Mouse (Mus musculus) left cerebral cortex, postnatal 25 days (tissue): ENCODE measurements around the gene Hipk2. TPM values are rescaled to one million over a fixed set of nuclear protein-coding genes. Genes with fewer than 3 reads are reported as not detected.

ENCODE experiments used
- DNase-seq, 2 experiments: peaks; one replicate each; pipeline ENCODE4 v3.0.0; 2022; ENCODE audit warnings: low spot score in 2 of 2, mixed read lengths in 1 of 2
- intact Hi-C: fragments of 180-260 bp; cut with DNase I; formaldehyde crosslinking; loops from one replicate; pipeline ENCODE4 v1.15.1; 2025
- total RNA-seq, 2 experiments: library from RNA; stranded (reverse); gene quantifications; 2 replicates each; pipeline ENCODE4 v1.2.3; 2021

Gene Hipk2
- total RNA-seq, 2 experiments from 2014 or later = 48.8 to 59.7 TPM

DNA sequence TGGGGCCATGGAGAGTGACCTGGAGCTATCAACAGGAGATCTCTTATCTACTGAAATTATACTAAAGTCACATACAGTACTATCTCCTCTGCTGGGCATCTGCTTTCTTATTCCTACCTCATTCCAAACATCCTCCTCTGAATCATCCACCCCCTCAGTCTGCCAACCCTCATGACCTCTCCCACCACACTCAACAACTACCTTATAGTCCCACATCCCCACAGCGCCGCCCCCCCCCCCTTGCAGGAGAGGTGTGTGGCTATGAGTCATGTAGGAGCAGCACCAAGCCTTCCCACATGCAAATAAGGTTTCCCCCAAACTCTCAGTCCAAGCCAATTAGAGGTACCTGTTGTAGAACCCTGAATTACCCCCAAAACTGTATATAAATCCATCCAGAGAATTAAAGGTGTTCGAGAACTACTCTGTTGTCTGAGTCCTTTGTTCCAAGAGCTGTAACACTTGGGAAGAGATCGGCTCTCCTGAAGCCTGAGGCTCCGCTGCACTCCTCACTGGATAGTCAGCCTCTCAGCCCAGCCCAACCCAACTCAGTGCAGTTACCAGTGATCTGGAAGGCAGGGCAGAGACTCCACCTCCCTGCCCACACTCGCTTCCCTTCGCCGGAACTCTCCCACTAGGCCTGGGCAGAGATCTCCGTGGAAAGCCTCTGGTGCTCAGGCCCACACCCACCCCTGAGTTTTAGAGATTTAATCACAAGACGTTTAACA, 66.4 kb downstream of the Hipk2 start:
- DNase-seq = no peak
- intact Hi-C loops = no loop called here

DNA sequence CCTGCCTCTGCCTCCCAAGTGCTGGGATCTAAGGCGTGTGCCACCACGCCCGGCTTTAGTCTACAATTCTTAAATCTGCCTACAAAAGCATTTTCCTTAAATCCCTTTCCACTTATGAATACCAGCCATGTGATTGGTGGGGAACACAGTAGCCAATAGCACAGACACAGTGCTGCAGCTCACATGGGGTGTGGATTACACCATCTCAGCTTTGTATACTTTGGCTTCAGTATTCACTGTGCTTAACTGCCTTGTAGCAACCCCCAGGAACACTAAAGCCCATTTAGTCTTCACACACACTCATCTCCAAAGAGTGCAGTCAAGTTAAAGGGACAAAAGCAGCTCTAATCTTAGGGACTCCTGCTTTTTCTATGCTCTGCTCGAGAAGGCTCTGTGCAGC, 67.6 kb downstream of the Hipk2 start:
- DNase-seq = no peak
- intact Hi-C loops = no loop called here

DNA sequence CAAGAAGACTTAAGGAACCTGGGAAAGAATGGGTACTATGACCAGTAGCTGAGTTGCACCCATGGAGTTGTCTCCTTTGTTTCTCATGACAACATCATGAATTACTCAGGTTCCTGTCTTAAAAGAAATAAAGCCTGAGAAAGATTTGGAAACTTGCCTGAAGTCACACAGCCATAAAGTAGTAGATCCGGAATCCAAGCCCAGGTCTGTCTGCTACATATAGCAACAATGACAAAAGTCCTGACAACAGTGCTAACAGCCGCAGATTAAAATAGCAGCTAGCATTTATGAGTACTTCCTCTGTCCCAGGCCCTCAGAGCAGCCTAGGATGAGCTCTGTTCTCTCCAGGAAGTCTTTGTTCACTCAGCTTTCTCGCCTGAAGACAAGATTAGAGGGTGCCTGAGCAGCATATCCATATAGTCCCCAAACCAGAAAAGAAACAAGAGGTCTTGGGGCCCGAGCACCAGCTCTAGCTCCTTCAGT, 69.0 kb downstream of the Hipk2 start:
- intact Hi-C loops = no loop called here
- DNase-seq = no peak

DNA sequence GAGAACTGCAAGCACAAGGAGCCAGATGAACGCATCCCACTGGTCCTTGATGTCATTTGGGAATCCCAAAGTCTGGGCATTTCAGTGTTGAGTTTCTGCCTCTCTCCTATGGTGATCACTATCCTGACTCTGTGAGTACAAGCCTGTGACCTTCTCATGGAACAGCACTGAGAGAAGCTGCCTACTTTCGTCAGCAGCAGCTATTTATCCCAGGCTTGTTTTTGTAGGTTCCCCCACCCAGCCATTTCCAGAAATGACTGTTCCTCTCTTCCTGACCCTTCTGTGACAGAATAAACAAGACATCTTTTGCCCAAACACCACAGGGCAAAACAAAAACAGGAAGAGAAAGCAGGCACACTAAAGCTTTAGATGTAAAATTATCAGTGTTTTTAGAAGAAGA, 70.4 kb downstream of the Hipk2 start:
- DNase-seq = no peak
- intact Hi-C loops = no loop called here

DNA sequence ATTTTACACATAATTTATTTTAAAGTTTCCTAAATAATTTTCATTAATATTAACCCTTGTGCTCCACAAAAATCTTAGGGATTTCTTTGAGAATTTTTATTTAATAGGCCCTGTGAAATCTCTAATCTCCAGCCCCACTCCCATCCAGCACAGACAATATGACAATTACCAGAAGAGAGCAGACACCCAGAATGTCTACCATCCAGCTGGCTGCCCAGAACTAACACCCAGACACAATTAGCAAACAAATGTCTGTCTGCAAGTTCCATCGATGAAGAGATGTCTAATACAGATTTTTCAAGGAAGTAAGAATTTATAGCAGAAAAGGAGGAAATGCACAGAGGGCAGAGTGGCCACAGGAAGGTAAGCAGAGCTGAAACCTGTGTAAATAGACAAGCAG, 74.7 kb downstream of the Hipk2 start:
- no peak for DNase-seq
- intact Hi-C loops = no loop called here

DNA sequence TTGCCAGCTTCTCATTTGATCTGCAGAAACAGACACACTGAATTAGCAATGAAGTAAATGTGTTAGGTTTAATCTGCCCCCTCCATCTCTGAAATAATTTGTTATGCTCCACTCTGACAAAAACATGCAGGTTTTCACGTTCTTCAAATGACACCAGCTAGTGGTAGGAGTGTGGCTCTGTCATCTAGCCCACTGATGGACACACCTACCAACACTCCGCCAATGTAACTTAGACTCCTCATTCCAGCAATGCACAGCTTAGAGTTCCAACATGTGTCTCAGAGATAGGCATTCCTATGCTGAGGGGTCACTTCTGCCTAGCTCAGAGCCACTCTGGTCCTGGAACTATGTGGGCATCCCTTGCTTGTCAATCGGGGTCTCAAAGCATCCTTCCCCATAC, 78.4 kb downstream of the Hipk2 start:
- intact Hi-C loops = no loop called here
- peak in 1 of 2 experiments; percentile 24 for DNase-seq

DNA sequence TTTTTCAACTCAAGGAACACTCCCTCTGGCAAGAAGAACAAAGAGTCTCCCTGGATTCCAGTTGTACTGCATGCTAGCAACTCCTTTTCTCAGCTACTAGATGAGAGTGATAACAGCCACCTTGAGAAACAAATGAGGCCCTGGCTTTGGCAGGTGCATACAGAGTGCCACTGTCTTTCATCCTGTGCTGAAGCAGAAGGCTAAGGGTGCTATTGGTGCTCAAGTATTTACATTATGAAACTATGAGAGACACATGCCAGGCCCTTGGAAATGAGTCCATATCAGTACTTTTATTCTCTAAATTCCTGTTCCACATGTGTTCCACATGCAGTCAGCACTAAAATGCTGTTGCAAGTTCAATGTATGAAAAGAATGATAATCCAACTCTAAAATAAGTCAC, 79.0 kb downstream of the Hipk2 start:
- intact Hi-C loops = no loop called here
- no peak for DNase-seq

DNA sequence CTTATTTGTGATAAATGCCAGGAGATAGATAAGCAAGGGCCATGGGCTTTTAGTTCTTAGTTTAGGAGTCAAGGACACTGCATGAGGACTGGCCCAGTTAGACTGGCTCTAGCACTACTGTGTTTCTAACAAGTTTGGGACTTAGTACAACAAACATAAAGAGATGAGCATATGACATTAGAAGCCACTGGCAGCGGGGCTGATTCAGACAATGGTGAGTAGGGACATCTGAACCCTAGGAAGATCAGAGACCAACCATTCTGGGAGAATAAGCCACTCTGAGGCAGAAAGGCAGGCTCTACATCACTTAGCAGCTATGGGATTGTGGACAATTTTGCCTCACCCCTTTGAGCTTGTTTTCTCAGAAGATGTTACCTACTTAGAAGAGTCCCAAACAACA, 79.6 kb downstream of the Hipk2 start:
- DNase-seq = no peak
- intact Hi-C loops = no loop called here

DNA sequence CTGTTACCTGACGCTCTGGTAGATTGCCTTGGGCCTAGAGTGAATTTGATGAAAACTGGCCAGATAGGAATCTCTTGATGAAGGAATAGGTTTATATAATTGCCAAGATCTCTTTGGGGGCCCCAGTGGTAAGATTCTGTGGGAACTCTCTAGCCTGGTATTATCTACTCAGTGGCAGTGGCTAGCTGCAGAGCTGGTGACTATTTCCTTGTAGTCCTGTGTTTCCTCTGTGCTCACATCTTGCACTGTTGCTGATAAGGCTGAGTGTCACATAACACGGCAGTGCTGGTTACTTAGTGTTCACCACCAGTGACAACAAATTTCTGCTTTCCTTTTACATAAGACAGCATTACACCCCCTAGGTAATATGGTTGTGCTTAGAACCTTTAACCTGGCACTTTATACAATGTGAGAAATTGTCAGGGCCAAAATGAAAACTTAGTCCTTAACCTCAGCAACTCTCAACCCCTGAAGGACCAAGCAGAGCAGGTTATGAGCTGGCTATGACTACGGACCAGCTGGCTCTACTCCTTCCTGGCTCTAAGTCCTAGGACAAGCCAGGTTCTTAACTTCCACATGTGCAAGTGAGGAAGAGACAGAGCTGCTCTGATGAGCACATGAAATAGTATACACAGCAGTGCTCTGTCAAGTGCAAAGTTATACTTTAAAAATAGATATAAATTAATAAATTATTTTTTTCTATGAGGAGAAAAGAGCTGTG, 80.7 kb downstream of the Hipk2 start:
- intact Hi-C loops = no loop called here
- no peak for DNase-seq

DNA sequence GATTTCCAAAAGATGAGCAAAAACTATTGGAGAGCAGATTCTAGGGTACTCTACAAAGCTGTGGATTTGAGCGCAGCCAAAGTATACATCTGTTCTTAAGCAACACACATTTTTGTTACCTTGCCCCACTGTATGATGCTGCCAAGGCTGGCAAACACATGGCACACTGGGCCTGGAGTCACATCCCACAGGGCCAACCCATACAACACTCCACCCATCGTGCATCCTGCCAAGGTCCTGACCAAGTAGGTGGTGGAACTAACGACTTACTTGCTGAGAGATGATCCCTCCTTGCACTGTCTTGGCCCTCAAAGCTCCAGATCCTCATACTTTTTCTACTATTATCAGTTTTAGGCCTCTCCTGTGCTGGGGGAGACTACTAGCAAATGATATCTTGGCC, 83.0 kb downstream of the Hipk2 start:
- no peak for DNase-seq
- intact Hi-C loops = no loop called here

DNA sequence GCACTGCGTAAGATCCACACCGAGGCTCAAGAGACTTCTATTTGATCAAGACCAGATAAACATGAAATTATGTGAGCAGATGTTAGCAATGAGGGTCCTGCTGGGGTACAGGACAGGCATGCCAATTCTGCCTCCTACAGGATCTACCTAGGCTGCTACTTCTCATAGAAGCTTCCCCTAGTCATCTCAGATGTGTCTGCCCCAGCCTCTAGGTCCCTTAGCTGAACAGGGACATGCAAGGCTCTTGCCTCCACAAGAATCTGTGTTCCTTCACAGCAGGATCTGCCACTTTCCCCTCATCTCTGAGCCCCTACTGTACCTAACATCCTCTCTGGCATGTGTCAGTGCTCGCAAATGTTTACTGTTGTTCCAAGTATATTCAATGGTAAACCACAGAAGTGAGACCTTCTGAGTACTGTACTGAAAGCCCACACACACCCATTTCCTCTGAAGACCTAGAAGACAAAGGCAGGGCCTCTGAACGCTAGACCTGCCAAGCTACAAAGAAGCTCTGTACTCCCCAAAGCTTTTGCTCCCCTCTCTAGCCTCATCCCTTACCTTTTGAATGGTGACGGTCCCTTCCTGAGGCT, 86.6 kb downstream of the Hipk2 start:
- intact Hi-C loops = loop anchor here (5.0 kb wide), 1 partner anchor 278 kb away; no protein-coding TSS in a partner anchor
- no peak for DNase-seq

DNA sequence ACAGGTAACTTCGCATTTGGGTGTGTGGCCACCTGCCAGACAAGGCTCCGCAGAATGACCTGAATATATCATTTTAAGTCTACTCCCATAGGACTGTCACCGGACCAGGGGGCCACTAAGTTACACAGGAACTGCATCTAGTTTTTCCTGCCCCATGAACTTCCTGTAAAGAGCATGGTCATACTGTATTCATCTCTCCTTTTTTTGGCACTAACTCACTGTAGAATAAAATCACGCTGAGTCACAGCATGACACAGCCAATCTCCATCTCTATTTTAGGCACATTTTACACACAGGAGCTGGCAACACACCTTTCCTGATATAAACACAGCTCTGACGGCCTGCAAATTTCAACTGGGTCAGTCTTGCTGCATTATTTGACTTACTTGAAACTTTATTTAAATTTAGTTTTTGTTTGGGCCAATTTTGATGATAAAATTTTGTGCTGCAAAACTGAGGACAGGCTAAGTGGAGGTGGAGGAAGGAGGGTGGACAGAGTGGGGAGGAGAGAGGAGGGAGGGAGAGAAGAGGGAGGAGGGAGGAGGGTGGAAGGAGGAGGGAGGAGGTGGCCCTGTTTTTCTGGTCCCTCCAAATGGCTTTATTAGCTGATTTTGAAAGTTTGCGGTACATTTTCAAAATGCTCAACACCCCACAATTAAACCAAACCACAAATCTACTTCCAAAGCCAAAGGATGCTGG, 88.0 kb downstream of the Hipk2 start:
- intact Hi-C loops = loop anchor here (5.0 kb wide), 1 partner anchor 279 kb away; no protein-coding TSS in a partner anchor
- DNase-seq = peak; percentile 33 to 81

DNA sequence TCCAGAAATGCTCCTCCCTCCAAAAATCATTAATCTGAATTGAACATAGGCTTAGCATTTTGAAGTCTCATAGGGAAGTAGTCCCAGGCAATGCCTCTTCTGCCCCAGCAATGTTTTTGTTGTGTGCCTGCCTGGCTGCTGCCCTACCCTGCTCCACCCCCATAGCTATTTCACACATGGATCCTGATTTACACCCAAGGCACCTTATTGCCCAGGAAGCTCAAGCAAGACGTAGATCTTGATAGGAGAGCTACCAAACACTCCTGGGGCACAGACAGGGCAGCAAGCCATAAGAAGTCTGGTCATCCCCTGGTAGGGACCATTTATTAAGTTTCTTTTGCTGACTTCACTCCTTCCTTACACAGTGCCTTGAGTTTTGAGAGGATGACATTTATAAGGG, 88.8 kb downstream of the Hipk2 start:
- no peak for DNase-seq
- intact Hi-C loops = loop anchor here (5.0 kb wide), 1 partner anchor 280 kb away; no protein-coding TSS in a partner anchor

DNA sequence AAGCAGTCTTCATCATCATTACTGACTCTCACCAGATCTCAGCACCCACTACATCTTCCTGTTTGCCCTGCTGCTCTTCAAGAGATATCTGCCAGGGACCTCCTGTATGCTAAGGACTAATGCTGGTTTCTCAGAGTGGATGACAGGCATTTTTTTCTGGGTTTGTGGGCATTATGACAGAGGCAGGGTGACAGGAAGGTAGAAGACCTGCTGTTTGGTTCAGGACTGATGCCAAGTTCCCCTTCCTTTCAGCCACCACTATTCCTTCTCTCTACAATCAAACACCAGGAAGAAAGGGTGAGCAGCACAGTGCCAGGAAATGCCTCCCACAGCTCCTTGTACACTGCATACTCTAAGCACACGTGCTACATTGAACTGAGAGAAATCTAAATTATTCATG, 90.2 kb downstream of the Hipk2 start:
- intact Hi-C loops = loop anchor here (5.0 kb wide), 1 partner anchor 282 kb away; no protein-coding TSS in a partner anchor
- DNase-seq = peak in 1 of 2 experiments; percentile 29

DNA sequence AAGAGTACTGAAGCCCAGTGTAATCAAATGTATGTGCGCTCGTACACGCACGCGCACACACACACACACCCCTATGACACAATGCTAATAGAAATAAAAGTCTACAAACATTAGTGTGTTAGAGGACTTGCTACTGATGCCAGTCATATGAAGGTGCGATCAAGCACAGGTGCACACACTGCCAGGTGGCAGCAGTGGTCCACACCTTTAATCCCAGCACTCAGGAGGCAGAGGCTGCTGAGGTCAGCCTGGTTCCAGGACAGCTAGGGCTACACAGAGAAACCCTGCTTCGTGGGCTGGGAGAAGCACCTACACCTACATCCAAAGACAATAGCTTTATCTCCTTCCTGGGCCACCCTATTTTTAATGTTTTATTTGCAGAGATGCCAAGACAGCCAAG, 96.6 kb downstream of the Hipk2 start:
- no peak for DNase-seq
- intact Hi-C loops = no loop called here

DNA sequence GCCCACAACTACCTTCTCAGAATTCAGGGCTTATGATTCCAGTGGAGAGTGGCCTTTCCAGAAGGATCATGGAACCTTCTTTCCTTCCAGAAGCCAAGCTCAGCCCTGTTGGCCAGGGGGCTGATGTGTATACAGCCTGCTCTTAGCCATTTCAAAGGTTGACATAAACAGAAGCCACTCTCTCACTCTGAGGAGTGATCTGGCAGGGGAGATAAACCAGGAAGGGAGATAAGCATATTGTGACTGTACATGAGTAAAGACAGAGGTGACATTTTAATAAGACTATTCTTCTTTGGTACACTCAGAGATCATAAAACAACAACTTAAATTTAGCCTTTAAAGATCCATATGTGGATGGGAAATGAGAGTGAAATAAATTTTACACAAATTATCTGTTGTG, 97.1 kb downstream of the Hipk2 start:
- DNase-seq = no peak
- intact Hi-C loops = no loop called here

DNA sequence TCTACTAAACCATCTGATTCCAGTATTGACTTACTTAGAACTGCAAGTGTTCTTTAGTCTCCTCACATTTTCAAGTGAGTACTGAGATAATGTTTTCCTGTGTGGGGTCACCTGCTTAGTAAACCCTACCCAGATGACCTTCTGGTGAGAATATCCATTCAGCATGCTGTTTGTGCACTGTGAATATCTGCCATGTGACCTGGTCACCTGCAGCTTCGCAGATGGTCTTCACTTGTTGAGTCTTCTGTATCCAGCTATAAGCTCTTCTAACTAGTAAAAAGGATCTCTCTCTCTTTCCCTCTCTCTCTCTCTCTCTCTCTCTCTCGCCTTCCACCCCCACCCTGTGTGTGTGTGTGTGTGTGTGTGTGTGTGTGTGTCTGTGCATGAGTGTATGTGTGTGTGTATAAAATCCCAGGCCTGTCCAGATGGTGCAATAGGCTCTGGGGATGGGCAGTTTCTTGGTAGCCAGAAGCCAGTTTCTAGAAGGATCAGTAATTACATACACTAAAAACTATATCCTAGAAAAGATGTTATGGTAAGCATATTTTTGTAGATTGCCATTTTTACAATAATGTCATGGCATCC, 99.9 kb downstream of the Hipk2 start:
- intact Hi-C loops = no loop called here
- no peak for DNase-seq

DNA sequence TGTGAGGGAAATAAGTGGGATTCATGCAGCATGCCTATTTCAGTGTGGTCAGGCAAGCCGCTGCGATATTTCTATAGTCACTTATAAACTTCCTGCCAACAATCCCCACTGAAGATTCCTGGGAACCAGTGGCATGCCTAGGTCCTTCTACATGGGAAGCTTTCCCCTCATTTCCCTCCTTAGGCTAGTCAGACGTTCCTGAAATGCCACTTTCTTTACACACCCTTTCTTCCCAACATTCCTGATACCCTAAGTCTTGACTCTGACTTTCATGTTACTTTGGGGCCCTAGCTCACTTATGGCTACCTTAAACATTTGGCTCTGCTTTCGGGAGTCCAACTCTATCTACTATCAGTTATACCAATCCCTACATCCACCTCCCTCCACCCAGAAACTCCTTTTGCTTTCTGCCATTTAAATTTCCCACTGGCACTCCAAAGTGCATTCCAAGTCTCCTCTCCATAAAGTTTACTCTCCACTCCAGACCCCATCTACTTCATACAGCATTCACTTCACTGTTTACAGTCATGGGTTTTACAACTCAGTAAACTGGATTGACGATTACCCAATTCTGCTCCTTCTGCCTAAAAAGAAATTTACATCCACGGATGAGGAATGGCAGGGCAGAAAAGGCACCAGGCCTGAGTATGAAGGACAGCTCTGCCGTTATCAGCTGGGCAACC, 103.0 kb downstream of the Hipk2 start:
- intact Hi-C loops = no loop called here
- DNase-seq = no peak

DNA sequence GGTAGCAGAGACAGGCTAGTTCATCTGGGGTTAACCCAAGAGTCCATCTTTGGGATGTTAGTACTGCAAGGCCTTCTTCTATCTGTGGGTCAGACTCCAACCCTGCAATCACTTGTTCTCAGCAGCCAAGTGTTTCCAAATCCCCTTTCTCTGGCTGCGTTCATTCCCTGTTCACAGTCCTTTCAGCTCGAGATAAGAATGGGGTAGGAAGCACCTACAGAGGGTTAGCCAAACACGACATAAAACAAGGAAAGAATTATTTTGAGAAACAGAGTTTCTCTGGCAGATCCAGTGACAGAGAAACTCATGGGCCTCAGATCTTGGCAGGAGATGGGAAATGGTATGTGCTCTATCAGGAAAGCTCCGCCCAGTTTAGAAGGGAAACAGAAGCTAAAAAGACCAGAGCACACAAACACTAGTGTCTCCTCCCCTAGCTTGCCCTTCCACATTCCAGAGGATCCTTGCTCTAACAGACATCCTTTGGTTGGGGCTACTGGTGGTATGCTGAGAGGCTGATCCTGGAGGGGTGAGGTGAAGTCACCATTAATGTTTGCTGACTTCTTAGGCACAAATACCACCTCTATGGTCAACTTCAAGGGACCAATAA, 104.8 kb downstream of the Hipk2 start:
- intact Hi-C loops = no loop called here
- no peak for DNase-seq
